Mouse (Mus musculus) heart, postnatal 36 days (tissue): Measurements from ENCODE around the gene Epha1. TPM values are rescaled to one million over a fixed set of nuclear protein-coding genes. Genes with fewer than 3 reads are reported as not detected.

Source experiments
- DNase-seq, 2 experiments: peaks; one replicate each; pipeline ENCODE4 v3.0.0; 2021 to 2022
- intact Hi-C: fragments of 180-260 bp; cut with DNase I; formaldehyde crosslinking; loops from one replicate; pipeline ENCODE4 v1.15.1; 2025
- total RNA-seq, 2 experiments: library from RNA; stranded (reverse); gene quantifications; 2 replicates each; pipeline ENCODE4 v1.2.3; 2021

Gene Epha1
- under 1 TPM; 0.16 to 0.33 TPM for total RNA-seq

DNA sequence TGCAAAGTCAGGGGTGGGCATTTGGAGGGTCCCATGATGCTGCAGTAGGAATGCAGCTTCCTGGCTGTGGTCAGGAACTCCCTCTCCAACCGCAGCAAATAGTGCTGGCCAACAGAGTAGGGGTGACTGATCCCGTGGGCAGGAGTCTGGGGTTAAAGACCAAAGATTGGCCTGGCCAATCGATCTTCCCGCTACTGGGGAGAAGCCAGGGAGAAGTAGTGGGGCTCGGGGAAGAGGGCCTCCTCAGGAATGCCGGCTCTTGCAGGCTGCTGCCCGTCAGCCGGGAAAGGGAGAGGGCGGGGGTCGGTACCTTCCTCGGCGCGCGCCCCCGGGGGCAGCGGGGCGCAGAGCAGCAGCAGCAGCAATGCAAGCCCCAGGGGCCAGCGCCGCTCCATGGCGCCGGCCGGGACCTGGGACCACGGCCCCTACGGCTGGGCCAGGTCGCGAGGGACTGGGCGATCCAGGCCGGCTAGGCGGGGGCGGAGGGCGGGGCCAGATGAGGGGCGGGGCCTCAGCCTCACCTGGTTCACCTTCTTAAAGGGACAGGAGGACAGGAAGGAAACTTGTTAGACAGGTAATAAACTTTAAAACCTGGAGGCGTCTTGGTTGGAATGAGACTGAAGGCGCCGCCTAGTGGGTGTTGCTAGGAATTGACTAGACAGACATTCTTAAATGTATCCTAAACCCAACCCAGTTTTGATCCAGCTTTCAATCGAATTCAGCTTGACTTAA, at the start of gene Epha1:
Gene Epha1, minus strand, starts transcription at position 453 of the 732 bp plus-strand sequence.
- peak in 1 of 2 experiments; percentile 69 for DNase-seq
- intact Hi-C loops: loop anchor here (2.0 kb wide), 1 partner anchor 24 kb away; the partner anchor contains the start of gene Zyx

DNA sequence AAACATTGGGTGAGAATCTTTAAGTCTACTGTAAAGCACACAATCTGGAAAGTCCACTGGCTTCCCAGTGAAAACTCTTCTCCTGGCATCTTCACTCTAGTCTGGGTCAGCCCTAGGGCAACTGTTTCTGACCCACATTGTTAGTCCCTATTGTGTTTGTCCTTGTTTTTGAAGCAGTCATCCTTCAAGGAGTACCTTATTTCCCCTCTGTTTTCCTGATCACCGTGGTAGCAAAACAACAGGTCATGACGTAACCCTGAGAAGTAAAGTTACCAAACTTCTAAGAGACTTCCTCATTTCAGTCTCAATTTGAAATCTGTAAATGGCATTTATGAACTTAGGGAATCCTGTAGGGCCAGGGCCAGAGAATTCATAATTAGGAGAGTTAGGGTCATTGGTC, 48.4 kb upstream of the Epha1 start:
- intact Hi-C loops: no loop called here
- no peak for DNase-seq

DNA sequence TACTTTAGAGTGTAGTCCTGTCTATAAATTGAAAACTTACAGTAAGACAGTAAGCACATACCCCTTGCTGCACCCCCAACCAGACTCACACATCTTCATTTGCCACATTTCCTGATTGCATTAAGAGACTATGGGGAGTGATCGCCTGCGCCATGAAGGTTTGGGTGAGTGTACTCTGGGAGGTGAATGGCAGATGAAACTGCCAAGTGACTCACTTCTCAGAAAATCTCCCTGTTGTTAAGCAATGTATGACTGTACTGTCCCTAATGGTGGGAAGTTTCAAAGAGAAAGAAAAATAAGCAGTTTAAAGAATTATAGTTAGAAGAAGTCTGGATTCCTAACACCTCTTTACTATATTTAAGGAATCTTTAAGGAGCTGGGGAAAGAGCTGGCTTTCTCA, 46.4 kb upstream of the Epha1 start:
- intact Hi-C loops: no loop called here
- no peak for DNase-seq

DNA sequence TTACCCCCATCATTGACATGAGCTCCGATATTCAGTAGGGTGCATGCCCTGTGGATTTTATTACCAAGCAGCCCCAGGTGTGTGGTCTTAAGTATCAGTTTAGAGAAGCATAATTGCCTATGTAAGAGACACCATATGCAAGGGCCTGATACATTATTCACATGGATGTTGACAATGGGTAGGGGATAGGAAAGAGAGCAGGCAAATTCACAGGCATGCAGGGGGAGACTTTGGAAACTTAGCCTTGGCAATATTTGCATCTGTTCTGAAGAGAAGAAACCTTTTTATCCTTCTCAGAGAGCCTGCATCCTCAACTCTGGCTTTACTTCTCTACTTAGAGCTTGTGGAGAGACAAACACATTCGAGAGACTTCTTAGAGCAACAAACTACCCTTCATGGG, 32.1 kb upstream of the Epha1 start, which contains the start of gene Tas2r135:
Gene Tas2r135, plus strand, starts transcription at position 301 of the 400 bp plus-strand sequence.
- intact Hi-C loops: no loop called here
- DNase-seq: no peak

DNA sequence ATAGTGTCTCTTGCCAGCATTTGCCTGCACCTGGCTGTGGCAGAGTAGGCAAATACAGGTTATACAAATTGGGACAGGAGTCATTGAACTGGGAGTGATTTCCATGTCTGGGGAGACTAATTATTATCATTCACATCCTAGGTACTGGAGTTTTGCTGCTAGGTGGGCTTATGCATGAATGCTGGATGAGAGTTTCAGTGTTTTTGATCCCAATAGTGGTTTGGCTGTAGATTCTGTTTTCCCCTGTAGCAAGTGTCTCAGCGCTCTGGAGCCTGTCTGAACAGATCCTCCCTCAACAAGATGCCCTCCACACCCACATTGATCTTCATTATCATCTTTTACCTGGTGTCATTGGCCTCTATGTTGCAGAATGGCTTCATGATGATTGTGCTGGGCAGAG, 26.9 kb upstream of the Epha1 start, which contains the start of gene Tas2r143:
Gene Tas2r143, plus strand, starts transcription at position 301 of the 400 bp plus-strand sequence.
- DNase-seq: no peak
- intact Hi-C loops: loop anchor here (5.0 kb wide), 1 partner anchor 32 kb away; the partner anchor contains the start of gene Tas2r126

DNA sequence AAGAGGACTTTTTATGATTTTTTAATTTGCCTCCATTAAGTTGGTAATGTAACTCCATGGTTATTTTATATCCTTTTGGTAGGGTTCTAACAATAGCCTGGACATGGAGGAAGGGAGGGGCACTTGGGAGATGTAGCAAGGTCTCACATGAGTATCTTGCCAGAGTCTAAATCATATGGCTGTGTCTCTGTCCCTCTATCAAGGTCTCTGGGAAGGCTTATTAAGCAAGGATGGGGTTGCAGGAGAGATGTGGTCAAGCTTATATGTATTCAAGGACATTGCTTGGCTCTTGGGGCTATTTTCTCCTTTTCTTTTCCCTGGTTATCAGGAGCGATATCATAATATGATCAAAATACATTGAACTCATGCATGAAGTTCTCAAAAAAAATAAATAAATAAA, 25.9 kb upstream of the Epha1 start:
- no peak for DNase-seq
- intact Hi-C loops: loop anchor here (5.0 kb wide), 1 partner anchor 33 kb away; the partner anchor contains the start of gene Tas2r126

DNA sequence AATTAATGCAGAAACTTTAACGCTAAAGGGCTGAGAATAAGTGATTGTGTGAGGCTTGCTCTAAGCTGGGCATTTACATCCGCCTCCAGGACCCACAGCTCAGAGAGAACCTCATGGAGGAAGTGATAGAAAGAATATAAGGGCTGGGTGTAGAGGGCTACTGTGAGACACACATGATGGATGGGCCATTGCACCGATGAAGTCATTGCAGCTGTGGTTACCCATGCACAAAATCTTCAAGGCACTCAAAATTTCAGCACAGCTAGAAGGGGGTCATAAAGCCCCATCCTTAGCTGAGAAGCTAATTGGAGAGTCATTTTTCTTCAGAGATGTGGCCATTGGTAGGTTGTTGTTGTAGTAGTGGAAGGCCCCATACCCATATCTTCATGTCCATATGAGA, 25.2 kb upstream of the Epha1 start:
- no peak for DNase-seq
- intact Hi-C loops: loop anchor here (5.0 kb wide), 1 partner anchor 34 kb away; the partner anchor contains the start of gene Tas2r126

DNA sequence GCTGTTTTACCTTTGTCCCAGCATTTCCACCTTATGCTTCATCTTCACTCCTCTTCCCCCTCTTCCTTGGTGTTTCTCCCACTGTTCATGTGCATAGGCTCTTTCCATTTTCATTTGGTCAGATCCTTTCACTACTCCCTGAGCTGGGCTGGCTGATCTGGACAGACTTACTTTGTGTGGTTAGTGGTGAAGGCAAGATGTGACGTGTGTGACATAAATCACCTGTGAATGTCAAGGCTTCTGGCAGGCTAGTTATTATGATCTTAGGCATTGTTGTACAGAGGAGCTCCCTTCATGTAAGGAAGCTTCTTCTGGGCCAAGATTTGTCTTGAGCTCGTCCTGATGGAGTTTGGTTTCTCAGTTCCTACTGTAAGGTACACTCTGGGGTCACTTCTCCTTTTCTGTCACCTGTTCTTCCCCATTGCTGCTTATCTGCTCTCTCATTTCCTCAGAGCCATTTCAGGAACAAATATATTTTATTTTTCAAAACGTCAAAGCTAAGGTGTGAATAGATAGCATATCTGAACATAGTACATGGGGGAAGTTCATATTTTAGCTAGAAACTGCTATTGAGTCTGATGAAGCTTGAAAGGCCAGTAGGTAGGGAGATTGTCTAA, 24.1 kb upstream of the Epha1 start:
- intact Hi-C loops: loop anchor here (5.0 kb wide), 1 partner anchor 35 kb away; the partner anchor contains the start of gene Tas2r126
- DNase-seq: no peak

DNA sequence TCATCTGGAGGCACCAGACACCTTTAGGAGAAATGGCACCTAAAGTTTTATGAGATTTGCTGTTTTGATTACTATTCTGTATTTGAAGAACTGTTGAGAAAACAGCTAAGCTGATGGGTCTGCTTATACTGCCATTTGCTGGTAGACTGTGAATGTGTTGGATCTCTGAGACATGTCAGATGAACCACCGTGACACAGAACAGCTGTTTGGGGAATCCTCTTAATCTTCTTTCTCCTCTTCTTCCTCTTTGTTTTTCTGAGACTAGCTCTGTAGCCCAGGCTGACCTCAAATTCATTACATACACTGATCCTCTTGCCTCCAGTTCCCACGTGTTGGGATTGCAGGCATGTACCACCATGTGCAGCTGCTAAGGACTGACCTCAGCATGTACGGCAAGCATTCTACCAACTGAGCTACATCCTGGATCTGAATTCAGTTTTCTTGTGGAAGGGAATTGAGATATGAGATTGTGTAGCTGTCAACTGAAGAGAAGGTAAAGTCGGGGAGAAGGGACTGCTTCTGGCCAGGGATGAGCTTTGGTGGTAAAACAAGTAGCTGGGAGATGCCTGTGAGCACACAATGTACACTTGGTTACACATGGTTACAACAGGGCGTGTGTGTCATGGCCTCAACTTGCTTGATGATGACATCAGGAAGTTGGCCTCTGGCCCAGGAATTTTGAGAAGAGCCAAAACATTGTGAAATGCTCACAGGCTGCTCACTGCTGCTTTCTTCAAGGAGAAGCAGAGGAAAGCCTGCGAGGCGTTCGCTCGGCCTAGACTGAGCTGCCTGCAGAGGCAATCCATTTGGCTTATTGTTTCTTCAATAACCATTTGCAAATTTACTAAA, 23.1 kb upstream of the Epha1 start:
- peak; percentile 92 for DNase-seq
- intact Hi-C loops: loop anchor here (5.0 kb wide), 1 partner anchor 36 kb away; the partner anchor contains the start of gene Tas2r126

DNA sequence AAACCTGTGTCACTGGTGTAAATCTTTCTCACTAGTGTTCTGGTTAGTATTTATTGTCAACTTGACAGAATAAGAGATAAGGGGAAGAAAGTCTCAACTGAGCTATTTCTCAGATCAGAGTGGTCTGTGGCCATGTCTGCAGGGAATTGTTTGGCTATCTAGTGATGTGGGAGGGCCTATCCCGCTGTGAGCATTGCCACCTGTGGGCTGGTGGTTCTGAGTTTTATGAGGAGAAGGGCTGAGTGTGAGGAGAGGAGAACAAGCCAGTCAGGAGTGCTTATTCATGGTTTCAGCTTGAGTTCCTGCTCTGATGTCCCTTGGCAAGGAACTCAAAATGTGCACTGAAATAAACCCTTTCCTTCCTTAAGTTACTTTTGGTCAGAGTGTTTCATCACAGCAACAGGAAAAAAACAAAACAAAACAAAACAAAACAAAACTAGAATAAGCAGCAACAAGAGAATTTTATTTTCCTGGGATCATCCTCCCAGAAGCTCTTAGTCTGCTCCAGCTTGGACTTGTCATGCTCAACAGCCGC, 18.8 kb upstream of the Epha1 start:
- DNase-seq: no peak
- intact Hi-C loops: no loop called here

DNA sequence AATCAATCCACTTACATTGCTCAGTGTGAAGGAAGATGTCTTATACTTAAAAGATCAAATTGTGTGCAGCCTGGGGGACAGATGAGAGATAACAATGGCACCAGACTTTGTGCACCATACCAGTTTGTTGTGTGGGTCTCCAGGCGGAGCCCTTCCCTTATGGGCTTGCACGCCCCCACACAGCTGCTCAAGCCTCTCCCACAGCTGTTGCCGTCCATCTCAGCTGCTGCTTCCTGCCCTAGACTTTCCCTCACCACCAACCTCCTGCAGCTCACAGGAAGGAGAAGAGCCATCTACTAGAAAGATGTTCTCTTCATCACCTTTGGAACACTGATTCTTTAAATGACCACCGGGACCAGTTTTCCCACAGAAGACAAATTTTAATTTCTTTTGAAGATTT, 12.6 kb upstream of the Epha1 start:
- no peak for DNase-seq
- intact Hi-C loops: no loop called here

DNA sequence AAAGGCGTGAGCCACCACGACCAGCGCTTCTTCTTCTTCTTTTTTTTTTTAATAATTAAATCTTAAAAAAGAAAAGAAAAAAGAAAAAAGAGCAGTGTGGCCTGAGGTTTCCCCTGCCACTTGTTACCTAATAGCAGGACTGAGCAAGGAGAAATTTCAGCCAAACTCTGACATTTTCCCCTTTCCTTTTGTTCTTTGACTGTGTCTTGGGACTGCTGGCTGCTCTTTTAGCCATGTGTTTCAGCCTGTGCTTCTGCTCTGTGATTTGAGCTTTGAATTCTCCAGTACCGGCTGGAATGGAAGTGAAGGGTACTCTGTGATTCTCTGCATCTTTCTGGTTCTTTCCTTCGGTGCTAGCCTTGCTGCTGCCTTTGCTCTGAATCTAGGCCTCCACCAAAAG, 10.3 kb upstream of the Epha1 start:
- DNase-seq: no peak

DNA sequence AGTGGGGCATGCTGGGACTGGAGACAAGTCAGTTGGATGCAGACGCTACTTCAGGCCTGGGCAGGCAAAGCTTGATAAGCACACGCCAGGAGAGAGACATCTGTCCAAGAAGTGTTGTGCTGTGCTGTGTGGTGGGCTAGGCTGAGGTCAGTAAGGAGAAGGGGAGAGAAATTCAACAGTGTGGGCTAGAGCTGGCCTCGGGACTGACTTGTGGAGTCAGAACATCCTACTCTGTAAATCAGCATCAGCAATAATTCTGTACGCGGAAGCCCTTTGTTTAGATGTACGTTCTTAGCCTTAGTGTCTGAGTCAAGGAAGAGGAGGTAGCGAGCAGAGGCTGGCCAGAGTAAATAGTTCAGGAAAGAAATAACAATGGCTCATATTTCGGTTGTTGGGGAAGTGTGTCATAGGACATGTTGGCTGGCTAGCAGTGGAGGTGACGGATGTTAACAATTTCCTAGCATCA, 8.9 kb upstream of the Epha1 start:
- no peak for DNase-seq
- intact Hi-C loops: loop anchor here (2.0 to 5.0 kb wide), 3 partner anchors 155 to 201 kb away; no protein-coding TSS in a partner anchor

More for the DNA sequence above, 10.3 kb upstream of the Epha1 start:
- intact Hi-C loops: loop anchor here (5.0 kb wide), 2 partner anchors 156 to 159 kb away; no protein-coding TSS in a partner anchor

DNA sequence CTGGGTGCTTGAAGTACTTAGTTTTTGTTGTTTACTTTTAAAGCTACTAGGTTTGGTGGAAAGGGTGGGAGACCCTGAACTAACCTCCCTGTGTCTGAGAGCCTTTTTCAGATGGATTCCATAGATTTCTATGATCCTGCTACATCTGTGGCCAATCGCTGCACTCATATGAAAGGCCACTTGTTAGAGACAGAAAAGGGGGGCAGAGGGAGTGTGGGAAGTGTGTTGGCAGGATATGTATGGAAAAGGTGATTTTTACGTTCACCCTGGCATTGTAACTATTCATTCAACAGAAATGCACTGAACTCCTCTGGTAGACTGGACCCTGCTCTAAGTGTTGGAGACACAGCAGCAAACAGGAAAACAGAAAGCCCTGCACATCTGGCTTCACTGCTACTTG, 8.2 kb upstream of the Epha1 start:
- intact Hi-C loops: loop anchor here (2.0 to 5.0 kb wide), 3 partner anchors 154 to 202 kb away; no protein-coding TSS in a partner anchor
- no peak for DNase-seq

DNA sequence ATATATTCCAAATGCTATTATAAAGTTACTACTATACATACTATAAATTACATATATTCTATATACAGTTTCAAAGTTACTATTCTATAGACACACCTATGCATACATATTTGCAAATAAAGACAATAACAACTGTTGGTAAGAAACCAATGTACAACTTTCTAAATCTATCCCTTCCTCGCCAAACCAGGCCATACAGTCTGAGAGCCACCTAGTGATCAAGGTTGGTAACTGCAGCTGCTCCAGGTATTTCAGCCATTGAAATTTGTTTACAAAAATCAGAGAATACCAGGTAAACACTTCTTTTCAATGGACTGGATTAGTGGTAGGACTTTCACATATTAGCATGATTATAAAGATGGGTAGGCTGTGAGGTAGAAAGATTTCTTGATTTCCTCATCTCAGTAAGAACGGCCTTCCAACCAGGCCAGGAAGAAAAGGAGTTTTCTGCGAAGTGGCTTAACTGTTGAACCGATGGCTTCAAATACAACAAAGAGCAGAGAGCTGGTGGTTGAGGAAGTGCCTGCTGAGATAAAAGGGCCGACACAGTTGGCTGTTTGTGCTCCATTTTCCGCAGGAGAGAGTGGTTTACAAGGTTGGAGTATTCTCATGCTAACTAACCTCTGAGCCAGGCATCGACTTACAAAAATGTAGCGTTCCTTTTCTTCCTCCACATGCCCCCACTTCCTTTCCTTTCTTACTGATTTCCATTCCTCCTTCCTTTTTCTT, 7.5 kb upstream of the Epha1 start:
- intact Hi-C loops: loop anchor here (1.0 to 5.0 kb wide), 4 partner anchors 31 to 202 kb away; partner anchors contain the start of gene Zyx
- DNase-seq: peak; percentile 15 to 65

DNA sequence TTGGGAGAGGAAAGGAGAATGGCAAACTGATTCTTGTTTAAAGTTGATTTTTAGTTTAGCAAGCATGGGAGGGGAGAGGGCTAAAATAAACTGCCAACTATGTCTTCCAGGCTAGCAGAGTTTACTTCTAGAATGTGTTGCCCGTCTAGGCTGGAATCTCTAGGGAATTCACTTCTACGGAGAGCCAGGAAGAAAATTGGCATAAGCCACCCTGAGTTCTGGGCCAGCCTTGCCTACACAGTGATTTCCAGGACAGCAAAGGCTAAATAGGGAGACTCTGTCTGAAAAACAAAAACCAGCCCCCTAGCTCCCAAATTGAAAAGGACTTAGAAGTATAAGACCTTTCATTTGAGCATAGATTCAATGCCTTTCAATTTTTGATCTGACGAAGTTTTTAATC, 6.5 kb upstream of the Epha1 start:
- intact Hi-C loops: no loop called here
- DNase-seq: no peak

DNA sequence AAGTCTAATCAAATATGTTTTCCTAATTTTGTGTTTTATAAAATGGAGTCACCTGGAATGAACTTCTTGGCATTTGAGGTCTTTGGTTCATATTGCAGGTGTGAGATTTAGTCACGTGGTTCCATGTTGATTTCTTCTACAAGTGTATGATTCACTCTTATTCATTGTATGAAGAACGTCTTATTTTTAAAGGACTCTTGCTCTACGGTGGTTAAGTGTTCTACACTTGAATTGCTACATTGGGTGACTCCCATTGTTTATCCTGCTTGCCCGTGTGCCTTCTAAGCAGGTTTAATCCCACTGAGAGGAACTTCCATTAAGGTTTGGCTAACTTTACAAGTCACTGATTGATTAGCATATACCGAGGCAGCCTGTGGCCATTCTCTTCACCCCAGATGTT, 4.2 kb upstream of the Epha1 start:
- intact Hi-C loops: no loop called here
- no peak for DNase-seq

DNA sequence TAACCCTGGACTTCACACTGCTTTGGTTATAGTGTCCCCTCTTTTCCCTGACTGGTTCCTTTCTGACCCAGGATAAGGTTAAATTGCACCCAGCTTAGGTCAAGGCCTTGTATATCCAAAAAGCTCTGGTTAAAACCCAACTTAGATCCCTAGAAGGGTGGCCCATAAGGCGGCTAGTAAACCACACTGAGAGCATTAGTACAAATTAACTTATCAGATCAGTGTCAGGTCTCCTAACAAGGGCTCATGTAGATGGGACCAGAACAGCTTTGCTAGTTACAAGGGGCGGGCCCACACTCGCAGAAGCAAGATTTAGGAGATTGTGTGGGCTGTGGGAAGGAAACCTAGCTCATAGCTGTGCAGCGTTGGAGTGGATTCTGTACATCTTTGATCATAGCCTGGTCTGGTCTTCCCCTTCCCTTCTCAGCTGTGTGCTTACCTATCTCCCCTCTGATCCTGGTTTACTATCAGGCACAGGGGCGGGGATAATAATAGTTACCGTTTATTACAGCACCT, 3.5 kb upstream of the Epha1 start:
- DNase-seq: no peak
- intact Hi-C loops: no loop called here

DNA sequence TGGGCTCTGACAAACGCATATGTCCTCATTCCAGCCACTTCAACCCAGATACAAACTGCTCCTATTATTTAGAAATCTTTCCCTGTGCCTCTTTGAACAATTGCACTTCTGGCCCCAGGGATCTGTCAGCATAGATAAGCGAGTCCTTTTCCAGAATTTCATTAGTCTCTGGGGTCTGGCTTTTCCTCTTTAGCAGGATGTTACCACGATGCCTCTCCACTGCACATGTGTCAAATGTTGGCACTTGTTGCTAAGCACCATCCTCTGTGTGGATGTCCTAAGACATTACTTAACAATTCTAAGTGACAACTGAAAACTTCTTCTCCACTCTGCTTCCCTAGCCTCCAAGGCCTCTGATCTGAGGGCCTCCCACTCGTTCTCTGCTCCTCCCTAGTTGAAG, 2.9 kb upstream of the Epha1 start:
- DNase-seq: no peak
- intact Hi-C loops: no loop called here
